Mouse (Mus musculus): ENCODE measurements around the gene Tcp10a. TPM values are rescaled to one million over a fixed set of nuclear protein-coding genes. Genes with fewer than 3 reads are reported as not detected.
"Not testable (repeated sequence)": the region's sequence is repeated elsewhere in the genome, so short reads cannot be mapped to it uniquely, and the experiment has no call there.

The Tcp10a gene
- polyA plus RNA-seq, 1 experiment from 2014 or later, result not detected

DNA sequence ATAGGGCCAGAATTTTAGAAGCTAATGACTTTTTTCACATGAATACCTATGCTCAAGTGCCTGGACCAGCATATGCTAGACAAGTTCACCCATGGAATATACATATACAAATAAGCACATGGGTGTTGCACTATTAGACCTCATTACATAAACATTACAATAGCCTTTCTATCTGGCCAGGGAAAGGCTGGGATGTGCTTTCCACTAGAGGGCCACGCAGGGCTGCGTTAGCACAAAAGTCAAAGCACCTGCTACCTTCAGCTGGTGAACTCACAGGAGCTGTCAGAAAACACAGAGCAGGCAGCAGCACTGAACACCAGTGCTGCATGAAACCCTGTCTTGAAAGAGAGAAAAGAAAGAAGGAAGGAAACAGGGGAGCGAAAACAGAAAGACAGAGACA, 53.5 kb downstream of the Tcp10a start:
- not testable (repeated sequence) for H3K4me3 ChIP-seq; H3K27ac ChIP-seq; ATAC-seq (ENCODE audit: insufficient number of reproducible peaks, insufficient read depth, low FRiP score, low TSS enrichment); H3K4me1 ChIP-seq; H3K27me3 ChIP-seq; H3K9ac ChIP-seq; H3K4me2 ChIP-seq (replicated peaks); H3K36me3 ChIP-seq; H3K9me3 ChIP-seq
- 44% methylated on average over 3 of the region's 3 CpGs for WGBS

DNA sequence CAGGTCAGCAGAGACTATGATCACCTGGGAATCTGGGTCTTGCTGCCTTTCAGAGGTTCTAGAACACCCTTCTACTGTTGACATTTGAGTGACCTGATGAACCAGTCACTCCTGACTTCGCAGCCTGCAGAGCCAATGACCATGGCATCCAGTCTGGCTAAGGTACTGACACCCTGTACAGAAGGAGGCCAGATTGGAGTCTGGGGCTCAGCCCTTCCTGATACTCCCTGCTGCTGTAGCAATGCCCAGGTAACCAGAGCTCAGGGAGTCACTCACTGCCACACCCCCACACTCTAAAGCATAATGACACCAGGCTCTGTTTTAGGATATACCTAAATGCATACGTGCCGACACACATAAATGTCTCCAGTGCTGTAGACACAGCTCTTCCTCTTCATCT, 58.3 kb downstream of the Tcp10a start:
- H3K27me3 ChIP-seq; H3K4me3 ChIP-seq; ATAC-seq (ENCODE audit: insufficient number of reproducible peaks, insufficient read depth, low FRiP score, low TSS enrichment); H3K4me2 ChIP-seq (replicated peaks); H3K9ac ChIP-seq; H3K27ac ChIP-seq; H3K36me3 ChIP-seq; H3K9me3 ChIP-seq; H3K4me1 ChIP-seq: not testable (repeated sequence)
- WGBS, result 90% methylated on average over 1 of the region's 3 CpGs

DNA sequence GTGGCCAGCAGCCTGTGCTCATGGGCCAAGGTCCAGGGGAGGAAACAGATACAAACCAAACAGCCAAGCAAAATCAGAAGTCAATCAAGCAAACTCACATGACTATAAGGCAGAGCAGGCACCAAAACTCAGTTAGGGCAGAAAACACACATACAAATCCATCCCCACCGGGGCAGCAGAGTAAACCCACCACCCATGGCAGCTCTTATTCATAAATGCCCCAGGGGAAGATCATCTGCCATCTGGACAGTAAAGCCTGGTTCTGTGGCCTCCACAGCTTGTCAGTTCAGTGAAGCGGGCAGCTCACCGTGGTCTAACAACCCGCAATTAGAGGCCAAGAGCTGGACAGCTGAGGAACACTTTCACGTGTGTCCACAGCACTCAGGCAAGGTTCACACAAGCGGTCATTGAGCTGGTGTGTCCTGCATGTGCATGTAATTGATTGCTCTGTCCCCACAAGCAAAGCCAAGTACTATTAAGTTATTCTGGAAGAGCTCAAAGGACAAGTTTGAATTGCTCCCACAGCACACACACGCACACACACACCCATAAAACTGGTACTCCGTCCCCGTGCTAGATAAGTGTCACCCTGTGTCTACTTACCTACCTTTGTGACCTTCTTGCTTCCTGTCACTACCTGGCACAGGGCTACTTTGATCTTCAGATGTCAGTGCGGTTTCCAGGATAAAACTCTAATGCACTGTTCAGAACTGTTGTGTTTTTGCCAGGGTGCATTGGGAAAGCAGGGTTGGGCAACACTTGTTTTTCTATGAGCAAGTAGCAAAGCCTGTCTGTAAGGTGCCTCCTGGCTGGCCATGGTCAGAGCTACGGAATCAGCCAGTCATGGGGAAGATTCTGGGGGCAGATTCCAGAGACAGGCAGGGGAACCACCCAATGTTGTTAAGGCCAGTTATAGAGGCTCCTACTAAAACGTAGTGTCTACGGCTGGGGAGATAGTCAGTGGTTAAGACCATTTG, 59.0 kb downstream of the Tcp10a start:
- not testable (repeated sequence) for H3K4me3 ChIP-seq; H3K4me2 ChIP-seq (replicated peaks); H3K27ac ChIP-seq; H3K27me3 ChIP-seq; H3K4me1 ChIP-seq; H3K36me3 ChIP-seq; ATAC-seq (ENCODE audit: insufficient number of reproducible peaks, insufficient read depth, low FRiP score, low TSS enrichment); H3K9ac ChIP-seq; H3K9me3 ChIP-seq
- whole genome bisulfite sequencing, result 85% methylated on average over 12 of the region's 13 CpGs

DNA sequence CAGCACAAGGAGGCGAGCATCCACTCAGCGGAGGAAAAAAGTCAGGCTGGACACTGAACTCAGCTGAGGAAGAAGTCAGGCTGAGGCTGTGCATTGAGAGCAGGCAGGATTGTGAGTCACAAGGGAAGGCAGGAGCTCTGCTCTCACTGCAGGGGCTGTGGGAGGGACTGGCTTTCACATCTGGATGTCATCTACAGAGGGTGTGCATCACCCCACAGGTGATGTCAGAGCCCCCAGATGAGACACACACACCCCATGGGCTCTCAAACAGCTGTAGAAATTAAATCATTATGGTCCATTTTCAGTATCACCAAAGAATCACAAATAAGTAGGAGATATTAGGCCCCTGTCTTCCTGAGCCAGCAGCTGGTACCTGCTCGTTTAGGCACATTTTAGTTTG, 60.9 kb downstream of the Tcp10a start, which contains the start of gene Unc93a2:
Gene Unc93a2, minus strand, starts transcription at position 101 of the 400 bp plus-strand sequence.
- H3K27ac ChIP-seq; H3K4me2 ChIP-seq (replicated peaks); H3K9me3 ChIP-seq; H3K9ac ChIP-seq; H3K4me1 ChIP-seq; H3K27me3 ChIP-seq; ATAC-seq (ENCODE audit: insufficient number of reproducible peaks, insufficient read depth, low FRiP score, low TSS enrichment); H3K36me3 ChIP-seq; H3K4me3 ChIP-seq: not testable (repeated sequence)
- WGBS, result 61% methylated on average over 3 of the region's 3 CpGs

DNA sequence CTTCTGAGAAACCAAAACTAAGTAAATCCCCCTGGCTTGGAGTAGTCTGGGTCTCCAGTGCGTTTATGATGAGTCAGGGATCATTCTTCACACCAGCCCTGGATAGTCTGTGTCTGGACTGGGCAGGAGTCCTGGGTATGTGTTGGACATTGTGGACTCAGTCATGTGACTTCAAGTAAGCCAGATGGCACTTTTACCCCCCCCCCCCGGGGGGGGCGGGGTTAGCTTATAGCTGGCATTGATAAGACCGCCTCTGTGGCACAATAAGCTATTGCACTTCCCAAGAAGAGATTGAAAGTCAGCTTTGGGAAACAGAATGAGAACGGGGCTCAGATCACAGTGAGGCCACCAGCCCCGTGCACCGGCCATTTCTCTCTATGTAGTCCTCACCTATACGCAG, 61.6 kb downstream of the Tcp10a start:
- H3K4me3 ChIP-seq; H3K9ac ChIP-seq; H3K27ac ChIP-seq; H3K9me3 ChIP-seq; H3K4me1 ChIP-seq; H3K27me3 ChIP-seq; H3K4me2 ChIP-seq (replicated peaks); ATAC-seq (ENCODE audit: insufficient number of reproducible peaks, insufficient read depth, low FRiP score, low TSS enrichment); H3K36me3 ChIP-seq: not testable (repeated sequence)
- 75% methylated on average over 8 of the region's 8 CpGs for WGBS

DNA sequence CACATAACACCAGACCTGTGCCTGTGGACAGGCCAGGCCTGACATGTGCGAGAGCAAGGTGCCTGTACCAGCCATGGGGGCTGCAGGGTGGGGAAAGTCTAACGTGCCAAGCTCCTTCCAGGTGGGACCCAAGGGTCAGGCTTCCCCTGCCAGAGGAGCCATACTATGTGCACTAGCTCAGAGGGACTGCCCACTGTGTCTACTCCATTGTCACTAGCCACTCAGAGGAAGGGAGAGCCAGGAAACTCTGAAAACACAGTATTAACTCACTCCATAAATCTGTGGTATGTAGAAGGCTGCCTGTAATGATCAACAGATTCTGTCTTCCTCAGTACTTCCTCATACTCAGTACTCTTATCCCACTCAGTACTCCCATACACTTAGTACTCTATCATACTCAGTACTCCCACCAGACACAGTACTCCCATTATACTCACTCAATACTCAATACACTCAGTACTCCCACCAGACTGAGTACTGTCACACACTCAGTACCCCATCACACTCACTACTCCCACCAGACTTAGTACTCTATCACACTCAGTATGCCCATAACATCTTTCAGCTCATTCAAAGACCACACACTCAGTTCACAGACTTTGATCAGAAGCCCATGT, 64.0 kb downstream of the Tcp10a start:
- not testable (repeated sequence) for H3K4me1 ChIP-seq; H3K9ac ChIP-seq; H3K4me2 ChIP-seq (replicated peaks); H3K4me3 ChIP-seq; H3K36me3 ChIP-seq; H3K27ac ChIP-seq; H3K9me3 ChIP-seq; H3K27me3 ChIP-seq
- 0 out of 2 replicates have a peak, but pooled peaks have one; percentile 36 for ATAC-seq (ENCODE audit: insufficient number of reproducible peaks, insufficient read depth, low FRiP score, low TSS enrichment)
- no CpG with 5 or more reads among the region's 2 CpGs for WGBS

DNA sequence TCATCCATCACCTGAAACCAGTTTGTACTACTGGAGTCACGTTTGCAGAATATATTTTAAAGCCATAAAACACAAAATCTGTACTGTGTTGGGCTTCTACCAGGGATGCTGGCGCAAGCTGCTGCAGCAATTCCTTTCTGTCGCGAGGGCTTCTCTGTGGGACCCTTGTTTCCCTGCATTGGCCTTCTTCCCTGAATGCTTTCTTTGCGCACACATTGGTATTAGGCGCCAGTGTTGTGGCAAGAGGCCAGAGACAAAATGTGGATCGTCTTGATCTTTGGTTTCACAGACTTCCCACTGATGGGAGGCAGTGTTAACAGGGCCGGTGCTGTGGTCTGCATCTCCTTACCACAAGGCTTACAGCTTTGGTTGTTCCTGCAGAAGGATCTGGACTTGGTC, 64.5 kb downstream of the Tcp10a start:
- H3K4me1 ChIP-seq; H3K27me3 ChIP-seq; H3K4me2 ChIP-seq (replicated peaks); H3K36me3 ChIP-seq; H3K9ac ChIP-seq; H3K9me3 ChIP-seq; H3K4me3 ChIP-seq; H3K27ac ChIP-seq; ATAC-seq (ENCODE audit: insufficient number of reproducible peaks, insufficient read depth, low FRiP score, low TSS enrichment): not testable (repeated sequence)
- WGBS, result 79% methylated on average over 8 of the region's 8 CpGs

DNA sequence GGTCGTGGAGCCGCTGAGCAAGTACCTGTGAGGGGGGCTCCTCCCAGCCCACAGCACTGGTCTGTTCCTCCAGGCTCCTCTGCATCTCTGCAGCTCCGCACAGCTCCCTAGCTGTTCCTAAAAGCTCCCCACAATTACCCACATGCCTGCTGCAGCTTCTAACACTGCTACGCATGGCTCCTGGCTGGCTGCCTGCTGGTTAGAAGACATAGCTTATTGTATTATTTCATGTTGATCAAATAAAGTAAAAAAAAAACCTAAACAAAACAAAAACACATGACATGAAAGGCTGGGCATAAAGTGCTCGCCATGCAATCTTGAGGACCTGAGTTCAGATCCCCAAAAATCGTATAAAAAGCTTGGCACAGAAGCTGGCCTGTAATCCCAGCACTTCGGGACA, 65.5 kb downstream of the Tcp10a start:
- H3K27ac ChIP-seq; H3K4me1 ChIP-seq; H3K36me3 ChIP-seq; H3K27me3 ChIP-seq; H3K4me2 ChIP-seq (replicated peaks); H3K9me3 ChIP-seq; H3K4me3 ChIP-seq; ATAC-seq (ENCODE audit: insufficient number of reproducible peaks, insufficient read depth, low FRiP score, low TSS enrichment); H3K9ac ChIP-seq: not testable (repeated sequence)
- WGBS, result 74% methylated on average over 7 of the region's 7 CpGs

DNA sequence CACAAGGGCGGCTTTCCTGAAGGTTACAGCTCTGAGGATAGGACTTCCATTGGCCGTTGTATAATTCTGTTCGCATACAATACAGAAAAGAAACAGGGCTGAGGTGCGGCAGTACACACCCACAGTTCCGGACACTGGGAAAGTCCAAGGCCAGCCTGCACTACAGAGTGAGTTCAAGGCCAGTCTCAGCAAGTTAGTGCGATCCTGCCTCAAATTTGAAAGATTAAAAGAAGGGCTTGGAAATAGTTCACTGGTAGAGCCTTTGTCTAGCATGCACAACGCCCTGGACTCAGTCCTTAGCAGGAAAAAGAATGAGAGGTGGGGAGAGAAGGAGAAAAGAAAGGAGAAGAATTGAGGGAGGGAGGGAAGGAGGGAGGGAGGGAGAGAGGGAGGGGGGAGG, 70.7 kb downstream of the Tcp10a start:
- not testable (repeated sequence) for ATAC-seq (ENCODE audit: insufficient number of reproducible peaks, insufficient read depth, low FRiP score, low TSS enrichment); H3K4me3 ChIP-seq; H3K4me2 ChIP-seq (replicated peaks); H3K36me3 ChIP-seq; H3K27ac ChIP-seq; H3K9me3 ChIP-seq; H3K27me3 ChIP-seq; H3K9ac ChIP-seq; H3K4me1 ChIP-seq
- WGBS, result 86% methylated on average over 7 of the region's 7 CpGs

Other genes starting within 250 kb of the Tcp10a start
- gene Rps6ka2, start 154.5 kb upstream of the Tcp10a start, polyA plus RNA-seq (2016; fragmentation: Nextera tagmentation; extraction: Ambion mirVana), result 24.6 and 24.8 TPM in 2 replicates
- gene Ttll2, start 28.1 kb downstream of the Tcp10a start, polyA plus RNA-seq (2016; fragmentation: Nextera tagmentation; extraction: Ambion mirVana), result not detected in 2 replicates
- gene Gm49630, start 47.3 kb downstream of the Tcp10a start, polyA plus RNA-seq (2016; fragmentation: Nextera tagmentation; extraction: Ambion mirVana), result not detected in 2 replicates
- gene Unc93a2, start 60.8 kb downstream of the Tcp10a start, polyA plus RNA-seq (2016; fragmentation: Nextera tagmentation; extraction: Ambion mirVana), result not detected in 2 replicates